Mouse (Mus musculus) urinary bladder, adult 18-20 months (tissue): ENCODE data around the gene Cacna2d3.

Source experiments
- DNase-seq, 2 experiments: peaks; one replicate each; pipeline ENCODE4 v3.0.0; 2022; ENCODE audit warnings: low spot score in 2 of 2, mixed read lengths in 2 of 2

Gene Cacna2d3

GRCm38 (mm10) chr14:29643217-29643616, 78.4 kb downstream of the Cacna2d3 start:
- no peak for DNase-seq

DNA sequence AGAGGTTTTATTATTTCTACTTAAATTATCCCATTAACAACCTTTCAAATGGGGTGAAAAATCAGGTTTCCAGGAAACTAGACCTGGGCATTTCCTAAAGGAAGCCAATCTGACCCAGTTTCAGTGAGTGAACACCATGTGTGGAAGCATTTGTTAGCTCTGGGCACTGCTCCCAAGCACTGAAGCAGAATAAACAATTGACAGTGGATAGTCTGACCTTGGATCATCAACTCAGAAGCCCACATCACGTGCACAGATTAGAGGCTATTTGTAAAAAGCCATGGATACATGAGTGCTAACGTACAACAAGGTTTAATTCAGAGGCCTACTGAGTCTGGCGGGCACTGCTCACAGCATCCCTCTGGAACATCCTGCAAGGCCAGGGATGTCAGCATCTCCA, 82.4 kb downstream of the Cacna2d3 start:
- DNase-seq = no peak

- DNase-seq = no peak
Observed at GRCm38 (mm10) chr14:29628213-29628612, 93.5 kb downstream of the Cacna2d3 start.

- no peak for DNase-seq
Observed at GRCm38 (mm10) chr14:29612436-29612835, 109.2 kb downstream of the Cacna2d3 start.

GRCm38 (mm10) chr14:29608761-29609160, 112.9 kb downstream of the Cacna2d3 start:
- no peak for DNase-seq

- DNase-seq = no peak
Observed at GRCm38 (mm10) chr14:29599428-29599827, 122.2 kb downstream of the Cacna2d3 start.

DNA sequence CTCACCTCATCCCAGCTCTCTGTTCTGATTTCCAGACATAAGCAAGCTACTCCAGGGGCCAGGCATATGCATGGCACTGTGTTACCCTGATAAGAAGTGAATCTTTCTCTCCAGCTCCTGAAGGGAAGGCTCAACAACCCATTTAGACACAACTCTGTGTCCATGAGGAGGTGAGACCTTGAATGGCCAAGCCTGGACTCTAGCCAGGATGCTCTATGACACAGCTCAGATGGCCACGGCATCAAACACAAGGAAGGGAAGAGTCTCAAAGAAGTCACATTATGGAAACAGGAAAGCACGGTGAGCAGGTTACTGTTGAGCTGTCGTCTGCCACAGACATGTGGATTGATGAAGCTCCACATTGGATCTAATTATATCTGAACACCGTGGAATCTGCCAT, 128.8 kb downstream of the Cacna2d3 start:
- DNase-seq = no peak

DNA sequence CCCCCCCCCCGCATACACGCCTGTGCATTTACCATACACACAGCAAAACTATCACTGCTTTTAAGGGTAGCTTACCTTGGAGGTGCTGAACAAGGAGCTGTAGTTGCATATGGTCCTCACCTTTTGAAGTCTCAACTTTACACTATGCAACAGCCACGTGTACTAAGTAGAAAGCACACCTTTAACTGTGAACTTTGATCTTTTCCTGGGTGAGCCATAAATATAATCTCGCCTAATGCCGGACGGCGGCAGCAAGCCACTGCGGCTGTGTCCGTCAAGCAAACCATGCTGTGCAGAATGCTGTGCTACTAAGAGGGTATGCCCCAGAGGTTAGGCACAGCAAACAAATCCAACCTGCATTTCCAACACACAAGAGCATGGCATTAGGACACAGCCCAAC, 132.0 kb downstream of the Cacna2d3 start:
- DNase-seq = no peak

DNA sequence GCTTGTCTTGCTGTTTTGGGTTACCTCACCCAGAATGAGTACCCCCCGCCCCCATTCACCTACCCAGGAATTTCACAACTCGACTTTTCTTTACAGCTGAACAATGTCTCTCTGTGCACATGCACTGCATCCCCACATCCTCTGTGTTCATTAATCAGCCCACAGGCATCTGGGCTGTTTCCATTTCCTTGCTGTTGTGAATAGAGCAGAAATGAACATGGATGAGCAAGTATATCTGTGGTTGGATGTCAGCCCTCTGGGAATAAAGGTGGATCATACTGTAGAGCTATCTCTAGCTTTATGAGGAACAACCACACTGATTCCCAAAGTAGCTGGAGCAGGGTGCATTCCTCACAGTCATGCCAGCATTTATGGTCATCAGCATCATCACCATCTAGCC, 139.7 kb downstream of the Cacna2d3 start:
- no peak for DNase-seq

DNA sequence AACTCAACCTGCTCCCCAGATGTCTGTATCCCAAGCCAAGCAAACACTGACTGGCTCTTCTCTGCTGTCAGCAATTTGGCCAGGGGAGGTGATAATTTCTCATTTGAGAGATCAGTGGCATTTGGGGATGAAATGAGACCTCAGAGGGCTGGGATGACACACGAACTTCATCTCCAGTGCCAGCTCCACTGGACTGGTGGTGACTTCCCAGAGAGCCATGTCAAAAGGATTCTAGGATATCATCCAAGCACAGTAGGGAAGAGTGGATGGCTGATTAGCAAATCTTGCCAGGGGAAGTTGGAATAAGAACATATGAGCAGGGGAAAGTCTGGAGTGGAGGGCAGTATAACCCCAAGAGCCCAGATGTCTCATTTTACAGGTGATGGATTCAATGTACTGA, 143.9 kb downstream of the Cacna2d3 start:
- no peak for DNase-seq

DNA sequence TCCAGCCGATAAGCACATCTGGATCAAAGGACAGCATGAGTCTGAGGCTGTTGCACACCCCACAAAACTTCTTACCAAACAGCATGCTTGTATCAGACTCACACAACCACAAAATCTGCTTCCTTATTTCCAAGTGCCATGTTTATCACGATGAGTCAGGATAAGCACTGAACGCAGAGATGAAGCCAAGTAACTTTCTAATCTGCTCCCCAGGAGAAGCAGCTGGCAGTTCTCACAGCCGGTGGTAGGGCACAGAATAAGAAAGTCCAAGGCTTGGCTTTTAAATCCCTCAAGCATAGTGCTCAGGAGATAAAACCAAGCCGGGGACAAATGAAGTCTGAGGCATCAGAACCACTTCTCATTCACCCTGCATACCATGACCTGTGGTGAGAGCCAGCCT, 146.1 kb downstream of the Cacna2d3 start:
- no peak for DNase-seq

DNA sequence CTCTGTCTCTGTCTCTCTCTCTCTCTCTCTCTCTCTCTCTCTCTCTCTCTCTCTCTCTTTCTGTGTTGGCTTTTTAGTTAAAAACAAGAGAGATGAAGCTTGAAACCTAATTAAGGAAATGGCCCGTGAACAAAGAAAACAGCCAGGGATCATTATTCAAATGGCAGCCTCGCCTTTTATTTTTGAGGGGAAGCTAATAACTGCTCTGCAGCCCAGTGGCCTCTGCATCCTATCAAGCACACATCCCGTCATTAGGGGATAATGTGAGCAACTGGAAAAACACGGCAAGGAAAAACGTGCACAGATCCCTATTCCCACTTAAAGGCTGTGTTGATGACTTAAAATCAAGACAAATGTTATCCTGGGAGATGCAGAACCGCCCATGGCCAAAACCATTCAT, 159.0 kb downstream of the Cacna2d3 start:
- no peak for DNase-seq

- no peak for DNase-seq
Observed at GRCm38 (mm10) chr14:29561122-29561834, 160.4 kb downstream of the Cacna2d3 start.

DNA sequence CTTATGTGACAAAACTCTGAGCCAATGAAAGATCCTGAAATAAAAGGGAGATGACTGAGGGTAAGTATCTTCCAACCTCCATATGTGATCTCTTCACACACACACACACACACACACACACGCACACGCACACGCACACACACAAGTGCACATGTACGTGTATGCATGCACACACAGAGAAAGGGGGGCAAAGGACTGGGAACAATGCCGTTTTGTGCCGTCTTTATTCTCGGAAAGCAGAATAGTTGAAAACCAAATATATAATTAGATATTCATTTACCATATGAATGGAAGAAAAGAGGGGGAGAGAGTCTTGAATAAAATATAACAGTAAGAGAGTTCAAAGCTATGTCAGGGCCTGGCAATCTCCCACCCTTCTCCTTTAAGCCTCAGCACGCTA, 163.2 kb downstream of the Cacna2d3 start:
- no peak for DNase-seq

DNA sequence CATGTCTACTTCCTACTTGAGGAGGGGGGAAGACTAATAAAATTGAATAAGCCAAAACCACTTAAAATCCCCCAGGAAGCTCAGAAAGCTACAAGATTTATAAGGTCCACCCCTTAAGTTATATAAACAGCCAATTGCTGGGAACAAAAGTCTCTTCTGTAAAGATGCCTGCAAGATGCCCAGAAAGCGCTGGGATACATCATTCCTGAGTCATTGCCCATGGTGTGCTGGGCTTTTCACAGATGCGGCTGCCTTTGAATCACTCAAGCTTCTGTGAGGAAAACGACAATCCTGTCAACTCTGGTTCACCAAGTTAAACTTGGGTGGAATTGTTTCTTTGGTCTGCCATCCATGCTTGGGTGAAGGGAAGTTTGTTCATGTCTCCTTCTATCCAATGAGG, 165.5 kb downstream of the Cacna2d3 start:
- DNase-seq = no peak

- no peak for DNase-seq
Observed at GRCm38 (mm10) chr14:29552471-29552870, 169.2 kb downstream of the Cacna2d3 start.

- DNase-seq = no peak
Observed at GRCm38 (mm10) chr14:29548646-29549045, 173.0 kb downstream of the Cacna2d3 start.

- no peak for DNase-seq
Observed at GRCm38 (mm10) chr14:29530516-29530915, 191.1 kb downstream of the Cacna2d3 start.

DNA sequence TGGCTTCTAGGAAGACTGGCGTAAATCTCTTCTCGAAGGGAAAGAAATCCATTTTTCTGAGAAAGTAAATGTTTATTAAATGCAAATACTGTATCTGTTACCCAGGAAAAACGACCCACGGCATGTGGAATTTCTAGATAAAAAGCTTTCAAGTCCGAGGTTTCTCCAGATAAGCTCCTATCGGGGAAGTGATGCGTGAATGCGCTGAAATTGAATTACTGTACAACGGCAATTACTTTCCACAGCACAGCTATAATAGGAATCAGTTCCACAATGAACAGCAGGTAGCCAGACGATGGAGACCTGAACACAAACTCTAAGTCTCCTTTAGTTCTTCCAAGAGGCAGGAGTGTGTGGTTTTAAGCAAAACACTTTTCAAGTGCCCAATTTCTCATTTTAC, 193.0 kb downstream of the Cacna2d3 start:
- no peak for DNase-seq

GRCm38 (mm10) chr14:29519751-29520669, 201.7 kb downstream of the Cacna2d3 start:
- DNase-seq = no peak

GRCm38 (mm10) chr14:29502667-29503066, 219.0 kb downstream of the Cacna2d3 start:
- no peak for DNase-seq

- no peak for DNase-seq
Observed at GRCm38 (mm10) chr14:29498546-29499290, 222.9 kb downstream of the Cacna2d3 start.
